Mouse (Mus musculus) CH12.LX (cell line): ENCODE data around the gene Acsl3. TPM values are rescaled to one million over a fixed set of nuclear protein-coding genes. Genes with fewer than 3 reads are reported as not detected.

Source experiments
- DNase-seq: peaks from one replicate; pipeline ENCODE4 v3.0.0-alpha.2; 2013; ENCODE audit errors: extremely low read depth
- H3K27ac ChIP-seq: 2 replicates; pipeline ENCODE4 v1.5.1; 2012; ENCODE audit warnings: low read depth, mild to moderate bottlenecking, control low read depth, moderate library complexity; ENCODE audit not compliant: insufficient read depth
- H3K27me3 ChIP-seq: replicated peaks from 2 replicates; pipeline ENCODE3; 2012; ENCODE audit warnings: inconsistent platforms
- H3K36me3 ChIP-seq, 2 experiments: replicated peaks in 1 of 2; 2 replicates each; pipeline versions ENCODE3 to v1.6.1; 2012; ENCODE audit warnings: inconsistent platforms in 1 of 2, low read length in 1 of 2, mild to moderate bottlenecking in 1 of 2, mixed read lengths in 1 of 2, moderate library complexity in 1 of 2; ENCODE audit not compliant: control insufficient read depth in 1 of 2, insufficient read depth in 1 of 2
- H3K4me1 ChIP-seq, 2 experiments: 2 replicates each; pipeline ENCODE4 v1.6.1; 2012; ENCODE audit warnings: inconsistent platforms in 1 of 2, moderate library complexity in 1 of 2; ENCODE audit not compliant: insufficient read depth in 2 of 2, control insufficient read depth in 1 of 2
- H3K4me2 ChIP-seq: 2 replicates; pipeline ENCODE4 v1.6.1; 2012; ENCODE audit warnings: low read depth, mild to moderate bottlenecking, control low read depth; ENCODE audit not compliant: poor library complexity, insufficient read depth, severe bottlenecking
- H3K4me3 ChIP-seq, 3 experiments: fragments of 150-350 bp in 1 of 3; sonication (generic) in 1 of 3; replicated peaks in 1 of 3; 2 replicates each; pipeline versions ENCODE3 to v1.5.1; 2011 to 2012; ENCODE audit warnings: low read depth in 2 of 3, low read length in 2 of 3, mild to moderate bottlenecking in 2 of 3, moderate library complexity in 2 of 3, control low read depth in 1 of 3, improper control_type of control experiment in 1 of 3, inconsistent platforms in 1 of 3, mixed read lengths in 1 of 3; ENCODE audit not compliant: poor library complexity in 1 of 3
- H3K79me2 ChIP-seq: replicated peaks from 2 replicates; pipeline ENCODE4 v1.6.1; 2012; ENCODE audit warnings: mild to moderate bottlenecking, moderate library complexity; ENCODE audit not compliant: control insufficient read depth, poor library complexity, insufficient read depth, severe bottlenecking; ENCODE audit errors: extremely low read depth
- H3K9ac ChIP-seq: 2 replicates; pipeline ENCODE4 v1.6.1; 2012; ENCODE audit warnings: low read depth, mild to moderate bottlenecking, control low read depth, moderate library complexity; ENCODE audit not compliant: insufficient read depth
- H3K9me3 ChIP-seq: replicated peaks from 2 replicates; pipeline ENCODE3; 2012; ENCODE audit warnings: low read length, inconsistent platforms, mixed read lengths
- CHD1 ChIP-seq: IDR thresholded peaks from 2 replicates; pipeline ENCODE4 v1.6.1; 2012; ENCODE audit warnings: low read depth, low read length, improper control_type of control experiment, inconsistent platforms
- E2F4 ChIP-seq: IDR thresholded peaks from 2 replicates; pipeline ENCODE4 v1.6.1; 2011; ENCODE audit warnings: low read depth, low read length, improper control_type of control experiment; ENCODE audit not compliant: insufficient replicate concordance
- ELF1 ChIP-seq: IDR thresholded peaks from 2 replicates; pipeline ENCODE4 v1.6.1; 2014; ENCODE audit warnings: low read depth, mild to moderate bottlenecking, inconsistent platforms, low read length, improper control_type of control experiment
- EP300 ChIP-seq: IDR thresholded peaks from 2 replicates; pipeline ENCODE4 v1.6.1; 2011; ENCODE audit warnings: low read length, improper control_type of control experiment
- ETS1 ChIP-seq: conservative IDR thresholded peaks from 2 replicates; pipeline ENCODE4 v1.6.1; 2012; ENCODE audit warnings: low read depth, mild to moderate bottlenecking, inconsistent platforms, low read length, improper control_type of control experiment, moderate library complexity
- GABPA ChIP-seq: IDR thresholded peaks from 2 replicates; pipeline ENCODE4 v1.6.1; 2012; ENCODE audit warnings: low read depth, low read length, improper control_type of control experiment, inconsistent platforms; ENCODE audit not compliant: insufficient replicate concordance
- HCFC1 ChIP-seq: IDR thresholded peaks from 2 replicates; pipeline ENCODE4 v1.6.1; 2012; ENCODE audit warnings: low read depth, mild to moderate bottlenecking, inconsistent platforms, low read length, improper control_type of control experiment
- IRF4 ChIP-seq: IDR thresholded peaks from 2 replicates; pipeline ENCODE4 v1.6.1; 2014; ENCODE audit warnings: low read depth, mild to moderate bottlenecking, inconsistent platforms, low read length, improper control_type of control experiment
- JUN ChIP-seq: IDR thresholded peaks from 2 replicates; pipeline ENCODE4 v1.6.1; 2011; ENCODE audit warnings: low read depth, mild to moderate bottlenecking, low read length, improper control_type of control experiment, moderate library complexity; ENCODE audit not compliant: insufficient read depth
- JUND ChIP-seq: conservative IDR thresholded peaks from 2 replicates; pipeline ENCODE4 v1.6.1; 2011; ENCODE audit warnings: low read depth, low read length, improper control_type of control experiment
- KAT2A ChIP-seq: IDR thresholded peaks from 2 replicates; pipeline ENCODE4 v1.6.1; 2012; ENCODE audit warnings: low read length, improper control_type of control experiment, inconsistent platforms; ENCODE audit not compliant: insufficient replicate concordance
- MAFK ChIP-seq: IDR thresholded peaks from 2 replicates; pipeline ENCODE4 v1.6.1; 2011; ENCODE audit warnings: low read length, improper control_type of control experiment; ENCODE audit not compliant: insufficient replicate concordance
- MAZ ChIP-seq: IDR thresholded peaks from 2 replicates; pipeline ENCODE4 v1.6.1; 2012; ENCODE audit warnings: low read depth, mild to moderate bottlenecking, inconsistent platforms, low read length, improper control_type of control experiment, moderate library complexity
- MYC ChIP-seq: IDR thresholded peaks from 2 replicates; pipeline ENCODE4 v1.6.1; 2011; ENCODE audit warnings: low read depth, mild to moderate bottlenecking, improper control_type of control experiment, low read length
- NRF1 ChIP-seq: IDR thresholded peaks from 2 replicates; pipeline ENCODE4 v1.6.1; 2014; ENCODE audit warnings: low read depth, mild to moderate bottlenecking, inconsistent platforms, low read length, improper control_type of control experiment, moderate library complexity
- PAX5 ChIP-seq: IDR thresholded peaks from 2 replicates; pipeline ENCODE4 v1.6.1; 2012; ENCODE audit warnings: low read length, inconsistent platforms, mixed read lengths
- POLR2AphosphoS2 ChIP-seq: IDR thresholded peaks from 2 replicates; pipeline ENCODE4 v1.6.1; 2011; ENCODE audit warnings: low read depth, low read length, improper control_type of control experiment
- RAD21 ChIP-seq: IDR thresholded peaks from 2 replicates; pipeline ENCODE4 v1.6.1; 2011; ENCODE audit warnings: low read depth, mild to moderate bottlenecking, low read length, improper control_type of control experiment, moderate library complexity
- TBP ChIP-seq: conservative IDR thresholded peaks from 2 replicates; pipeline ENCODE4 v1.6.1; 2011; ENCODE audit warnings: low read depth, low read length, improper control_type of control experiment
- UBTF ChIP-seq: IDR thresholded peaks from 2 replicates; pipeline ENCODE4 v1.6.1; 2012; ENCODE audit warnings: low read depth, mild to moderate bottlenecking, inconsistent platforms, low read length, improper control_type of control experiment, moderate library complexity
- USF1 ChIP-seq: IDR thresholded peaks from 2 replicates; pipeline ENCODE4 v1.6.1; 2014; ENCODE audit warnings: low read depth, mild to moderate bottlenecking, inconsistent platforms, low read length, improper control_type of control experiment
- USF2 ChIP-seq: conservative IDR thresholded peaks from 2 replicates; pipeline ENCODE4 v1.6.1; 2011; ENCODE audit warnings: low read depth, low read length, improper control_type of control experiment
- ZMIZ1 ChIP-seq: IDR thresholded peaks from 2 replicates; pipeline ENCODE4 v1.6.1; 2012; ENCODE audit warnings: low read depth, mild to moderate bottlenecking, inconsistent platforms, low read length, improper control_type of control experiment
- ZNF384 ChIP-seq: IDR thresholded peaks from 2 replicates; pipeline ENCODE4 v1.6.1; 2012; ENCODE audit warnings: low read depth, low read length, improper control_type of control experiment, inconsistent platforms
- dilution Hi-C: fragments of 300-500 bp; cut with MboI; formaldehyde crosslinking; loops from 2 replicates; pipeline ENCODE4 v1.14.3; 2020; ENCODE audit warnings: low sequenced_read_pairs; ENCODE audit not compliant: extremely low pct_unique_long_range_greater_than_20kb, extremely low pct_ligation_motif_present
- in situ Hi-C: fragments of 300-500 bp; cut with MboI; formaldehyde crosslinking; loops from 3 replicates; pipeline ENCODE4 v1.14.3; 2019; ENCODE audit warnings: low sequenced_read_pairs, low pct_ligation_motif_present, low pct_unique_long_range_greater_than_20kb, mixed read lengths
- polyA plus RNA-seq: library from polyadenylated mRNA; unstranded; fragments of >175 nt; gene quantifications from 2 replicates; pipeline ENCODE4 v1.2.1, GENCODE M21; 2012; ENCODE audit warnings: low read depth; ENCODE audit not compliant: insufficient read length
- total RNA-seq, 2 experiments: library from RNA; depleted of rRNA; stranded (reverse); fragments of 300-350 nt in 1 of 2; fragments of >200 nt in 1 of 2; gene quantifications; 2 replicates each; pipeline ENCODE4 v1.2.3; 2012 to 2014

Gene Acsl3
- total and polyA plus RNA-seq, 3 experiments: 19.0 to 57.5 (median 25.3) TPM

DNA sequence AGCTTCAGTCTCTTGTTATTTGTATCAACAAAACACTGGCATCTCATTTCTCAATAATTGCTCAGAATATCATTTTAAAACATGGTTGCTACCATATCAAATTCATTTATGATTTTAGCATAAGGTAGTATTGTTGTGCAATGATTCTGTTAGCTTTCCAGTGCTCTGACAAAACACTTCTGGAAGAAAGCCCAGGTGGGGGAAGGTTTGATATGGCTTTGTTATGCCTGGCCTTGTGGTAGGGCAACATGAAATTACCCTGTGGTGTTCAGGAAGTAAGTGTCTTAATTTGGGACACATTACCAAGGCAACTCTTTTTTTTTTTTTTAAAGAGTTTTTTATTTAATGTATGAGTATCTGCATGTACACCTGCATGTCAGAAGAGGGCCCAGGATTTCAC is 52.4 kb downstream of the Acsl3 start:
- H3K4me2 ChIP-seq: no peak overlapping the region
- H3K36me3 ChIP-seq: peaks cover 0 to 8% of the 10 kb centered on the region in 2 experiments
- H3K4me3 ChIP-seq: no peak overlapping the region
- no peak for DNase-seq
- no peaks in the 10 kb centered on the region for H3K79me2 ChIP-seq
- no peaks in the 10 kb centered on the region for H3K9me3 ChIP-seq
- H3K27ac ChIP-seq: no peak overlapping the region
- in situ Hi-C loops: loop anchor here (25.0 kb wide), 1 partner anchor 927 kb away; no protein-coding TSS in a partner anchor
- H3K4me1 ChIP-seq: no peaks in the 10 kb centered on the region
- H3K9ac ChIP-seq: no peak overlapping the region
- dilution Hi-C loops: no loop called here
- TF ChIP-seq ELF1 (no peak), ZMIZ1 (no peak), TBP (no peak), RAD21 (no peak), MAZ (no peak), IRF4 (no peak), JUN (no peak), MYC (no peak), MAFK (no peak), ZNF384 (no peak), UBTF (no peak), E2F4 (no peak), USF1 (no peak), KAT2A (no peak), NRF1 (no peak)
- TF ChIP-seq, all 38 proteins: peak for 0
- no peaks in the 10 kb centered on the region for H3K27me3 ChIP-seq

- DNase-seq: no peak
- in situ Hi-C loops (loop anchor here (25.0 kb wide), 1 partner anchor 927 kb away; no protein-coding TSS in a partner anchor), dilution Hi-C loops (no loop called here)
- Histone ChIP-seq H3K27me3 (no peaks in the 10 kb centered on the region), H3K27ac (no peak overlapping the region), H3K36me3 (peaks cover 0 to 5% of the 10 kb centered on the region in 2 experiments), H3K79me2 (no peaks in the 10 kb centered on the region), H3K9ac (no peak overlapping the region), H3K4me1 (no peaks in the 10 kb centered on the region), H3K9me3 (no peaks in the 10 kb centered on the region), H3K4me2 (no peak overlapping the region), H3K4me3 (no peak overlapping the region)
- TF ChIP-seq KAT2A: no peak
- TF ChIP-seq PAX5: no peak
- TF ChIP-seq JUND: no peak
- no peak for TF ChIP-seq GABPA
- no peak for TF ChIP-seq ZNF384
- TF ChIP-seq HCFC1: no peak
- no peak for TF ChIP-seq RAD21
- TF ChIP-seq ELF1: no peak
- TF ChIP-seq CHD1: no peak
- no peak for TF ChIP-seq POLR2AphosphoS2
- TF ChIP-seq USF1: no peak
- TF ChIP-seq USF2: no peak
- no peak for TF ChIP-seq ETS1
- TF ChIP-seq EP300: no peak
Observed at GRCm38 (mm10) chr1:78710613-78711329, 53.1 kb downstream of the Acsl3 start.
